Mouse (Mus musculus) olfactory bulb, adult 2 months (tissue): ENCODE data around the gene Ptpn7. TPM values are rescaled to one million over a fixed set of nuclear protein-coding genes. Genes with fewer than 3 reads are reported as not detected.
A peak's percentile ranks its signal among the peaks of the same experiment; 100 is the strongest.

Source experiments
- H3K27ac ChIP-seq: fragments of 200-500 bp; 2 replicates; pipeline ENCODE4 v1.5.1; 2012; ENCODE audit warnings: low read depth, low read length; ENCODE audit not compliant: insufficient read depth
- H3K4me1 ChIP-seq: fragments of 200-500 bp; 2 replicates; pipeline ENCODE4 v1.6.1; 2012; ENCODE audit warnings: low read length; ENCODE audit not compliant: control insufficient read depth, insufficient read depth
- H3K4me3 ChIP-seq: fragments of 200-500 bp; 2 replicates; pipeline ENCODE4 v1.5.1; 2012; ENCODE audit warnings: mild to moderate bottlenecking, low read depth, low read length, moderate library complexity; ENCODE audit not compliant: insufficient read depth
- CTCF ChIP-seq: fragments of 200-500 bp; IDR thresholded peaks from 2 replicates; pipeline ENCODE4 v1.5.1; 2012; ENCODE audit warnings: low read depth, mild to moderate bottlenecking, low read length, moderate library complexity; ENCODE audit not compliant: insufficient read depth
- POLR2A ChIP-seq: fragments of 200-500 bp; IDR thresholded peaks from 2 replicates; pipeline ENCODE4 v1.6.1; 2012; ENCODE audit warnings: mild to moderate bottlenecking, low read depth, low read length, moderate library complexity; ENCODE audit not compliant: insufficient read depth
- WGBS: fragments of 180-500 bp; shearing (Covaris S2); methylation state at CpG from one replicate; pipeline ENCODE4 v1.1.7; 2018; 5-methylcytosine and 5-hydroxymethylcytosine counted together
- polyA plus RNA-seq: library from polyadenylated mRNA; stranded (reverse); fragments of >200 nt; gene quantifications from 2 replicates; pipeline ENCODE4 v1.2.4, GENCODE M21; 2012; ENCODE audit warnings: low replicate concordance; ENCODE audit not compliant: missing spikeins, insufficient read depth, insufficient read length

The Ptpn7 gene
- not detected in 2 replicates for polyA plus RNA-seq

DNA sequence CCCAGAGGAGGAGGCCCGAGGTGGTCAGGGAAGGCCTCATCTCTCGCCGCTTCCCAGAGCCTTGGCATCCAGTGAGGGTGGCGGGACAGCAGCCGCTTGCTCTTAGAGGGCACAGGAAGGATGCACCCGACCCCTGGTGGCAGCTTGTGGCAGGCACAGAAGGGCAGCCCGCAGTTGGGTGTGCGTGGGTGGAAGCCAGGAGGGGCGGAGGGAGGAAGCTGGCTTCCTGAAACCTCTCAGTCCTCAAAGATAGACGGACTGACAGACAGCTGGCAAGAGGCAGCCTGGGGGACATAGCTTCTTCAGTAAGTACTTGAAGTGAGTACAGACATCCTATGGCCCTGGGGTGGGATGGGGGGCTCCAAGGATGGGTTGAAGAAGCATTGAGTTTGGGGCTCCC lies at the start of gene Ptpn7:
Gene Ptpn7, plus strand, starts transcription at position 228 of the 400 bp plus-strand sequence.
- 22% methylated on average over 10 of the region's 10 CpGs for WGBS
- Histone ChIP-seq H3K4me1 (peaks cover 46% of the 10 kb centered on the region), H3K27ac (no peak within 1 kb of the TSS), H3K4me3 (no peak within 1 kb of the TSS)
- TF ChIP-seq CTCF, result peak; percentile 64; the same call in 1 of the 2 replicates
- TF ChIP-seq POLR2A, result no peak

- peaks cover 37% of the 10 kb centered on the region for H3K4me1 ChIP-seq
- 72% methylated on average over 9 of the region's 9 CpGs for WGBS
- no peak overlapping the region for H3K4me3 ChIP-seq
- TF ChIP-seq POLR2A (no peak), CTCF (no peak)
- no peak overlapping the region for H3K27ac ChIP-seq
Measured at GRCm38 (mm10) chr1:135083465-135083864, 49.0 kb upstream of the Ptpn7 start.

- TF ChIP-seq POLR2A (no peak), CTCF (no peak)
Measured at GRCm38 (mm10) chr1:135085296-135085871, 47.1 kb upstream of the Ptpn7 start.

DNA sequence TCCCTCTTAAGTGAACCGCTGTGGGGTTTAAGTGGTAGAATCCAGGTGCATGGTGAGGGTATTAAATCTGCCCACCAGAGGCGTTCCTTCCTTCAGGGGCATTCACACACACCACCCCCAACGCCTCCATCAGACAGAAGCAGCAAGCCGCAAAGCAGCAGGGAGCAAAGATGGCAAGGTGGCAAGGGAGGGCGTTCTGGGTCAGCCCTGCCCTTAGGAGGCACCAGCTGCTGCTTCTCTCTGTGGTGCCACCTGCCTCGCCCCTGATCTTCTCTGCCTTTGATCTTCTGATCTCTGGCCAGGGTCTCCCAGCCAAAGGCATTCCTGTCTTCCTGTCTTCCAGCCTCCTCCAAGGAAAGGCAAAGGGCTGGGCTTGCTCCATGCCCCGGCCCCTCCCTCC lies 46.5 kb upstream of the Ptpn7 start:
- no peak overlapping the region for H3K4me3 ChIP-seq
- no peak overlapping the region for H3K27ac ChIP-seq
- WGBS, result 40% methylated on average over 7 of the region's 7 CpGs
- peaks cover 49% of the 10 kb centered on the region for H3K4me1 ChIP-seq
- TF ChIP-seq POLR2A, result no peak
- no peak for TF ChIP-seq CTCF

More at GRCm38 (mm10) chr1:135085296-135085871, 47.1 kb upstream of the Ptpn7 start:
- Histone ChIP-seq H3K4me3 (no peak overlapping the region), H3K4me1 (peaks cover 45% of the 10 kb centered on the region), H3K27ac (no peak overlapping the region)
- WGBS, result 22% methylated on average over 28 of the region's 28 CpGs

DNA sequence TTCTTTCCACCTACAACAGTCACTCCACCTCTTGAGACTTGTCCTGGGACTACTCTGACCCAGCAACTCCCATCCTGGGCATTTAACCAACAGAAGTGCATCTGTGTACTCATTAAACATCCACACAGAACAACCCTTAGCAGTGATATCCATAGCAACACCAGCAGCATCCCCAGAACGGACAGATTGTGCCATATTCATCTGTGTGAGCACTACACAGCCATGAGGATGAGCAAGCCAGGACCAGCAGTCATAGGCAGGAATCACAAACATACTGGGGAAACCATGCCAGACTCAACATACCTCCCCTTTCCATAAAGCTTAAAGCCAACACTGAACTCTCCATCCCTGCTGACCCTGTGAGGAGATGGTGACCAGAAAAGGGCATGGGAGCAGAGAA lies 45.1 kb upstream of the Ptpn7 start:
- H3K27ac ChIP-seq, result no peak overlapping the region

GRCm38 (mm10) chr1:135089626-135090025 lies 42.9 kb upstream of the Ptpn7 start:
- Histone ChIP-seq H3K27ac (peak overlapping the region; percentile 68), H3K4me1 (peaks cover 44% of the 10 kb centered on the region), H3K4me3 (no peak overlapping the region)
- WGBS, result 53% methylated on average over 10 of the region's 10 CpGs
- TF ChIP-seq POLR2A, result no peak
- TF ChIP-seq CTCF, result no peak

More for the DNA sequence above, 45.1 kb upstream of the Ptpn7 start:
- Histone ChIP-seq H3K4me3 (no peak overlapping the region), H3K4me1 (peaks cover 52% of the 10 kb centered on the region)
- no peak for TF ChIP-seq CTCF
- no peak for TF ChIP-seq POLR2A
- 32% methylated on average over 1 of the region's 1 CpGs for WGBS

GRCm38 (mm10) chr1:135090914-135091313 lies 41.6 kb upstream of the Ptpn7 start:
- Histone ChIP-seq H3K27ac (no peak overlapping the region), H3K4me3 (no peak overlapping the region), H3K4me1 (peaks cover 43% of the 10 kb centered on the region)
- WGBS, result 62% methylated on average over 3 of the region's 3 CpGs
- TF ChIP-seq POLR2A (no peak), CTCF (no peak)

GRCm38 (mm10) chr1:135094723-135095122 lies 37.8 kb upstream of the Ptpn7 start:
- no peak overlapping the region for H3K27ac ChIP-seq
- H3K4me1 ChIP-seq, result peaks cover 48% of the 10 kb centered on the region
- TF ChIP-seq POLR2A (no peak), CTCF (no peak)
- 61% methylated on average over 7 of the region's 7 CpGs for WGBS
- no peak overlapping the region for H3K4me3 ChIP-seq

DNA sequence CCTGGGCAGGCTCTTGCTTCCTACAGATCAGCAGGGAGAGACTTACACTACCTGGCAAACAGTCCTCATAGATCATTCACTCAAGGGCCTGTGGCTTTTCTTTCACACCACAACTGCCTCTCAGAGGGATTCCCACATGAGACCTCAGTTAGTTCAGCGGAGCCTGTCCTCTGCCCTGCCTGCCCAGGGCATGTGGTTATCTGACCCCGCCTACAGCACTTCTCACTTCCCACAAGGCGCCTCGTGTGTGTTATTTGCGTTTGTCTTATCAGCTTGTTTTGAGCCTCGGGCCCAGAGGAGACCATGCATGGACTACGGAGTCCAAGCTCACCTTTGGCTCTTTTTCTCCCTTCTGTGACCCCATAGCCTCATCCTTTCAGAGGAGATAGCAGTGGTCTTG lies 37.3 kb upstream of the Ptpn7 start:
- WGBS, result 64% methylated on average over 7 of the region's 7 CpGs
- peaks cover 47% of the 10 kb centered on the region for H3K4me1 ChIP-seq
- TF ChIP-seq POLR2A (no peak), CTCF (no peak)
- H3K4me3 ChIP-seq, result no peak overlapping the region
- no peak overlapping the region for H3K27ac ChIP-seq
